Mouse (Mus musculus) brain, embryonic 14.5 days (tissue): ENCODE results near the gene Tcp10c.
"Not testable (repeated sequence)": the region's sequence is repeated elsewhere in the genome, so short reads cannot be mapped to it uniquely, and the experiment has no call there.

Experiments
- CTCF ChIP-seq: fragments of 200-500 bp; IDR thresholded peaks from 2 replicates; pipeline ENCODE4 v1.5.1; 2012; ENCODE audit warnings: inconsistent platforms, mild to moderate bottlenecking, moderate library complexity, borderline replicate concordance; ENCODE audit not compliant: insufficient read depth, insufficient read length; ENCODE audit errors: extremely low read depth
- POLR2A ChIP-seq: fragments of 200-500 bp; IDR thresholded peaks from 2 replicates; pipeline ENCODE4 v1.6.1; 2012; ENCODE audit warnings: mild to moderate bottlenecking, inconsistent platforms, borderline replicate concordance; ENCODE audit not compliant: poor library complexity, insufficient read depth, insufficient read length, severe bottlenecking; ENCODE audit errors: extremely low read depth

DNA sequence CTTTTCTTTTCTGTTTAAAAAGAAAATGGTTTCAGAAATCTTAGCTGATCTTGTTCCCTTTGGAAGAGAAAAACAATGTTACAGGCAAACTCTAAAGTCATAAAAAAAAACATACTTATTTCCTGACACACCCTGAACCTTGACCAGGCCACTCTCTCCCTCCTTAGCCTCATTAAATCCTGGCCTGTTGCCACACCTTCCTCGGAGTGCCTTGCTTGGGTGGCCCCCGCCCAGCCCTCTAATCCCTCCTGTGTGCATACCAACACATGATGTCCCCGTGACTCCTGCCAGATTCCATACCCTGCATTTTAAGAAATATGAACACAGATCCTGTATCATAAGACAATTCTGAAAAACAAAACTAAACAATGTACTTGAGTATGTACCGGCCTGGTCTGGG, 45.6 kb upstream of the Tcp10c start:
- TF ChIP-seq CTCF, POLR2A: not testable (repeated sequence)
